Mouse (Mus musculus) mesoderm, embryonic 11.5 days (tissue): Measurements from ENCODE around the gene 1300017J02Rik.
A peak's percentile ranks its signal among the peaks of the same experiment; 100 is the strongest.

Experiments used
- DNase-seq: peaks from one replicate; pipeline ENCODE4 v3.0.0-alpha.2; 2012; ENCODE audit warnings: low read depth, low spot score

Gene 1300017J02Rik

GRCm38 (mm10) chr9:103213631-103214030 lies 91.3 kb downstream of the 1300017J02Rik start:
- no peak for DNase-seq

DNA sequence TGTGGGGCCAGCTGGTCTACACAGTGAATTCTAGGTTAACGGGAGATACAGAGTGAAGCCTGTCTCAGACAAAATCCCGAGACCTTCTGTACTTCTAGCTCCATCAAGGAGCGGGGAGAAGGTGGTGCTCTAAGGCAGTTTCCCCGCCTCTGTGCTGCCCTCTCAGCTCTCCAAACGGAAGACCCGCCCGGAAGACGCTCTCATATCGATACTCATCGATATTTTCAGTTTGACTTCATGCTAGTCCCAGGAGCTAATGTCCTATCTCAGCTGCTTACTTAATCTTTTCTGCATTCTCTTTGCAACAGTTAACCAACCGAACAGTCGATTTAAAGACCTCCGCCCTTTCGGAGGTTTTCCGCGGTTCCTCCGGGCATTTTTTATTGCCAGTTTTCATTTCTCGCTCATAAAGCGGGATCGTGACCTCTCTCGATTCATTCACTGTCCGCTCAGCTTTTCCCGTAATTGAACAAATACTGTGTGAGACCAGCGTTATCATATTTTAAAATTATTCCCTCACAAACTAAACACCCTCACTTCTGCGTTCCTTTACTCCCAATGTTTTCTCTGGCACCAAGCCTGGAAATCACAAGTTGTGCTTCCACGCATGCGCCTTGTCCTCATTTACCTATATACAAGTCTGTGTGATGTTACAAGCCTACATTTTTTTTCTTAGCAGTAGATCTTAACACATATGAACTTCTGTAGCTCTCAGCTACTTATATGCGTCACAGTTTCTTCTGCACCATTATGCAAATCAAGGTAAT lies 92.0 kb downstream of the 1300017J02Rik start:
- no peak for DNase-seq

GRCm38 (mm10) chr9:103208802-103209423 lies 96.0 kb downstream of the 1300017J02Rik start:
- DNase-seq = peak; percentile 51

GRCm38 (mm10) chr9:103207846-103208245 lies 97.0 kb downstream of the 1300017J02Rik start:
- DNase-seq = peak; percentile 89

- no peak for DNase-seq
Observed at GRCm38 (mm10) chr9:103205786-103206185, 99.1 kb downstream of the 1300017J02Rik start.

DNA sequence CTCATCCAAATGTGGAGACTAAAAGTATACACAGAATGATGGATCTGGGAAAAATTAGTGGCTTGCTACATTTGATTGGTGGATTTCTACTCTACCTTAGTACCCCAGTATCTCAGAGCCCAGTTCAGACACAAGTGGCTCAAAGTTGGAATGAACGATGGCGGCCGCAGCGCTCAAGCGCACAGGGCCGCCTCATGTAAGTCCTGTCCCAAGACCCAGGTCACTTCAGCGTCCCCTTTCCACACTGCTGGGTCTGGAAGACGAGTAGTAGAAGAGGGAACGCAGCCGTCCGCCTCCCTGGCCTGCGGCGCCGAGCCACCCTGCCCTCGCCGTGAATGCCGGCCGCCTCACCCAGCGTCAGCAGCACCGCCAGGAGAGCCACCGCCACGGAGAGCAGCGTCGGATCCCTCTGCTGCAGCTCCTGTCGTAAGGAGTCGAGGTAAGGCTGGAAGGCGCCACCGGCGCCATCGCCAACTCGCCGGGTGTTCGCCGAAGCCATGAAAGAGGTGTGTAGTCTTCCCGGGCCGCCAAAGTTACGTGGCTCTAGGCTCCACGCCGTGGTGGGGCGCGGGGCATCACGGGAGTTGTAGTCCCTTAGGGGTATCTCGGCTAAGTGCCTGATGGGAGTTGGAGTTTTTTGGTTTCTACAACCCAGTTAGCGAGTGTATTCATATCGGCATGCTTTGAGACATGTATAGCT lies 103.2 kb downstream of the 1300017J02Rik start, which contains the start of gene Srprb:
TSS of gene Srprb (minus strand) at position 577 of the 700 bp plus-strand sequence.
- peak; percentile 90 for DNase-seq
